Mouse (Mus musculus): ENCODE data around the gene Sgms2. TPM values are rescaled to one million over a fixed set of nuclear protein-coding genes. Genes with fewer than 3 reads are reported as not detected.

The Sgms2 gene
- 1.6 and 1.8 TPM in 2 replicates for polyA plus RNA-seq (2014; fragmentation: Nextera tagmentation; extraction: Ambion mirVana)

- Histone ChIP-seq H3K36me3 (ENCODE audit: control insufficient read depth, insufficient read depth, low read length) (no peaks in the 10 kb centered on the region), H3K9ac (replicated peaks; ENCODE audit: low read depth, low read length) (peak within 1 kb of the TSS; percentile 63), H3K9me3 (ENCODE audit: control insufficient read depth, low read length) (no peaks in the 10 kb centered on the region), H3K4me3 (ENCODE audit: low read depth, low read length) (peak within 1 kb of the TSS; percentile 62), H3K4me2 (ENCODE audit: low read depth, low read length) (peak within 1 kb of the TSS; percentile 98), H3K4me1 (ENCODE audit: control insufficient read depth, insufficient read depth, low read length) (0 out of 2 replicates have a peak, but pooled peaks cover 8% of the 10 kb centered on the region), H3K27ac (ENCODE audit: low read depth, low read length) (no peak within 1 kb of the TSS), H3K27me3 (ENCODE audit: control insufficient read depth, insufficient read depth, low read length) (peaks cover 51% of the 10 kb centered on the region)
- no peak for ATAC-seq (ENCODE audit: low read depth)
- WGBS, result 92% methylated on average over 2 of the region's 2 CpGs
Observed at GRCm38 (mm10) chr3:131491361-131491925, at the start of gene Sgms2. Sgms2 (minus strand) TSS chr3:131491411.

- Histone ChIP-seq H3K27ac (ENCODE audit: low read depth, low read length) (no peak overlapping the region), H3K9me3 (ENCODE audit: control insufficient read depth, low read length) (no peaks in the 10 kb centered on the region), H3K4me1 (ENCODE audit: control insufficient read depth, insufficient read depth, low read length) (no peaks in the 10 kb centered on the region), H3K36me3 (ENCODE audit: control insufficient read depth, insufficient read depth, low read length) (no peaks in the 10 kb centered on the region), H3K4me2 (ENCODE audit: low read depth, low read length) (no peak overlapping the region), H3K9ac (replicated peaks; ENCODE audit: low read depth, low read length) (no peak overlapping the region), H3K4me3 (ENCODE audit: low read depth, low read length) (no peak overlapping the region), H3K27me3 (ENCODE audit: control insufficient read depth, insufficient read depth, low read length) (no peaks in the 10 kb centered on the region)
- no peak for ATAC-seq (ENCODE audit: low read depth)
- 91% methylated on average over 3 of the region's 3 CpGs for WGBS
Observed at GRCm38 (mm10) chr3:131525229-131525628, 34.0 kb upstream of the Sgms2 start.

- H3K4me2 ChIP-seq (ENCODE audit: low read depth, low read length), result no peak overlapping the region
- H3K27ac ChIP-seq (ENCODE audit: low read depth, low read length), result no peak overlapping the region
- H3K4me1 ChIP-seq (ENCODE audit: control insufficient read depth, insufficient read depth, low read length), result no peaks in the 10 kb centered on the region
- WGBS, result 26% methylated on average over 11 of the region's 11 CpGs
- H3K9ac ChIP-seq (replicated peaks; ENCODE audit: low read depth, low read length), result no peak overlapping the region
- H3K36me3 ChIP-seq (ENCODE audit: control insufficient read depth, insufficient read depth, low read length), result no peaks in the 10 kb centered on the region
- no peak for ATAC-seq (ENCODE audit: low read depth)
- H3K9me3 ChIP-seq (ENCODE audit: control insufficient read depth, low read length), result no peaks in the 10 kb centered on the region
- no peaks in the 10 kb centered on the region for H3K27me3 ChIP-seq (ENCODE audit: control insufficient read depth, insufficient read depth, low read length)
- no peak overlapping the region for H3K4me3 ChIP-seq (ENCODE audit: low read depth, low read length)
Observed at GRCm38 (mm10) chr3:131524779-131525178, 33.6 kb upstream of the Sgms2 start.

- Histone ChIP-seq H3K4me1 (ENCODE audit: control insufficient read depth, insufficient read depth, low read length) (no peaks in the 10 kb centered on the region), H3K4me3 (ENCODE audit: low read depth, low read length) (no peak overlapping the region), H3K9me3 (ENCODE audit: control insufficient read depth, low read length) (no peaks in the 10 kb centered on the region), H3K9ac (replicated peaks; ENCODE audit: low read depth, low read length) (no peak overlapping the region), H3K27me3 (ENCODE audit: control insufficient read depth, insufficient read depth, low read length) (no peaks in the 10 kb centered on the region), H3K4me2 (ENCODE audit: low read depth, low read length) (no peak overlapping the region), H3K36me3 (ENCODE audit: control insufficient read depth, insufficient read depth, low read length) (no peaks in the 10 kb centered on the region), H3K27ac (ENCODE audit: low read depth, low read length) (no peak overlapping the region)
- WGBS, result 85% methylated on average over 5 of the region's 5 CpGs
- ATAC-seq (ENCODE audit: low read depth), result no peak
Observed at GRCm38 (mm10) chr3:131524210-131524609, 33.0 kb upstream of the Sgms2 start.

- H3K27me3 ChIP-seq (ENCODE audit: control insufficient read depth, insufficient read depth, low read length), result no peaks in the 10 kb centered on the region
- H3K4me1 ChIP-seq (ENCODE audit: control insufficient read depth, insufficient read depth, low read length), result no peaks in the 10 kb centered on the region
- no peak overlapping the region for H3K27ac ChIP-seq (ENCODE audit: low read depth, low read length)
- H3K4me2 ChIP-seq (ENCODE audit: low read depth, low read length), result no peak overlapping the region
- no peaks in the 10 kb centered on the region for H3K9me3 ChIP-seq (ENCODE audit: control insufficient read depth, low read length)
- no peaks in the 10 kb centered on the region for H3K36me3 ChIP-seq (ENCODE audit: control insufficient read depth, insufficient read depth, low read length)
- H3K4me3 ChIP-seq (ENCODE audit: low read depth, low read length), result no peak overlapping the region
- 85% methylated on average over 9 of the region's 9 CpGs for WGBS
- no peak overlapping the region for H3K9ac ChIP-seq (replicated peaks; ENCODE audit: low read depth, low read length)
- no peak for ATAC-seq (ENCODE audit: low read depth)
Observed at GRCm38 (mm10) chr3:131523749-131524148, 32.5 kb upstream of the Sgms2 start.

- no peak overlapping the region for H3K4me2 ChIP-seq (ENCODE audit: low read depth, low read length)
- no peaks in the 10 kb centered on the region for H3K36me3 ChIP-seq (ENCODE audit: control insufficient read depth, insufficient read depth, low read length)
- no peaks in the 10 kb centered on the region for H3K4me1 ChIP-seq (ENCODE audit: control insufficient read depth, insufficient read depth, low read length)
- no peak overlapping the region for H3K27ac ChIP-seq (ENCODE audit: low read depth, low read length)
- H3K4me3 ChIP-seq (ENCODE audit: low read depth, low read length), result no peak overlapping the region
- ATAC-seq (ENCODE audit: low read depth), result no peak
- no peaks in the 10 kb centered on the region for H3K27me3 ChIP-seq (ENCODE audit: control insufficient read depth, insufficient read depth, low read length)
- WGBS, result 79% methylated on average over 7 of the region's 7 CpGs
- no peak overlapping the region for H3K9ac ChIP-seq (replicated peaks; ENCODE audit: low read depth, low read length)
- no peaks in the 10 kb centered on the region for H3K9me3 ChIP-seq (ENCODE audit: control insufficient read depth, low read length)
Observed at GRCm38 (mm10) chr3:131522243-131522642, 31.0 kb upstream of the Sgms2 start.

GRCm38 (mm10) chr3:131521206-131521605 is 30.0 kb upstream of the Sgms2 start:
- no peak for ATAC-seq (ENCODE audit: low read depth)
- Histone ChIP-seq H3K36me3 (ENCODE audit: control insufficient read depth, insufficient read depth, low read length) (no peaks in the 10 kb centered on the region), H3K9me3 (ENCODE audit: control insufficient read depth, low read length) (no peaks in the 10 kb centered on the region), H3K27ac (ENCODE audit: low read depth, low read length) (no peak overlapping the region), H3K4me3 (ENCODE audit: low read depth, low read length) (no peak overlapping the region), H3K4me1 (ENCODE audit: control insufficient read depth, insufficient read depth, low read length) (no peaks in the 10 kb centered on the region), H3K4me2 (ENCODE audit: low read depth, low read length) (no peak overlapping the region), H3K9ac (replicated peaks; ENCODE audit: low read depth, low read length) (no peak overlapping the region), H3K27me3 (ENCODE audit: control insufficient read depth, insufficient read depth, low read length) (no peaks in the 10 kb centered on the region)
- WGBS, result 57% methylated on average over 4 of the region's 4 CpGs

- no peak overlapping the region for H3K27ac ChIP-seq (ENCODE audit: low read depth, low read length)
- H3K4me3 ChIP-seq (ENCODE audit: low read depth, low read length), result no peak overlapping the region
- no peak for ATAC-seq (ENCODE audit: low read depth)
- H3K9ac ChIP-seq (replicated peaks; ENCODE audit: low read depth, low read length), result no peak overlapping the region
- H3K36me3 ChIP-seq (ENCODE audit: control insufficient read depth, insufficient read depth, low read length), result no peaks in the 10 kb centered on the region
- H3K4me2 ChIP-seq (ENCODE audit: low read depth, low read length), result no peak overlapping the region
- H3K9me3 ChIP-seq (ENCODE audit: control insufficient read depth, low read length), result no peaks in the 10 kb centered on the region
- H3K27me3 ChIP-seq (ENCODE audit: control insufficient read depth, insufficient read depth, low read length), result no peaks in the 10 kb centered on the region
- no peaks in the 10 kb centered on the region for H3K4me1 ChIP-seq (ENCODE audit: control insufficient read depth, insufficient read depth, low read length)
- 78% methylated on average over 6 of the region's 6 CpGs for WGBS
Observed at GRCm38 (mm10) chr3:131517756-131518155, 26.5 kb upstream of the Sgms2 start.

GRCm38 (mm10) chr3:131516332-131516999 is 25.3 kb upstream of the Sgms2 start:
- no peaks in the 10 kb centered on the region for H3K4me1 ChIP-seq (ENCODE audit: control insufficient read depth, insufficient read depth, low read length)
- no peaks in the 10 kb centered on the region for H3K9me3 ChIP-seq (ENCODE audit: control insufficient read depth, low read length)
- no peak overlapping the region for H3K9ac ChIP-seq (replicated peaks; ENCODE audit: low read depth, low read length)
- no peak for ATAC-seq (ENCODE audit: low read depth)
- no peak overlapping the region for H3K4me3 ChIP-seq (ENCODE audit: low read depth, low read length)
- no peaks in the 10 kb centered on the region for H3K27me3 ChIP-seq (ENCODE audit: control insufficient read depth, insufficient read depth, low read length)
- WGBS, result 88% methylated on average over 7 of the region's 7 CpGs
- H3K36me3 ChIP-seq (ENCODE audit: control insufficient read depth, insufficient read depth, low read length), result no peaks in the 10 kb centered on the region
- H3K27ac ChIP-seq (ENCODE audit: low read depth, low read length), result no peak overlapping the region
- no peak overlapping the region for H3K4me2 ChIP-seq (ENCODE audit: low read depth, low read length)

Data from neural tube, embryonic 14.5 days (tissue).